Mouse (Mus musculus) megakaryocyte-erythroid progenitor cell, adult 5 weeks (primary cell): ENCODE measurements around the gene Cxcl16. TPM values are rescaled to one million over a fixed set of nuclear protein-coding genes. Genes with fewer than 3 reads are reported as not detected.

Experiments
- polyA plus RNA-seq: library from polyadenylated mRNA; stranded (reverse); fragments of >175 nt; gene quantifications from 2 replicates; pipeline ENCODE4 v1.2.3, GENCODE M21; 2012

Cxcl16 gene
- 1.6 and 1.8 TPM in 2 replicates for polyA plus RNA-seq

GRCm38 (mm10) chr11:70459601-70460101 lies at the start of gene Cxcl16:
TSS of gene Cxcl16 (minus strand) at chr11:70459984.

DNA sequence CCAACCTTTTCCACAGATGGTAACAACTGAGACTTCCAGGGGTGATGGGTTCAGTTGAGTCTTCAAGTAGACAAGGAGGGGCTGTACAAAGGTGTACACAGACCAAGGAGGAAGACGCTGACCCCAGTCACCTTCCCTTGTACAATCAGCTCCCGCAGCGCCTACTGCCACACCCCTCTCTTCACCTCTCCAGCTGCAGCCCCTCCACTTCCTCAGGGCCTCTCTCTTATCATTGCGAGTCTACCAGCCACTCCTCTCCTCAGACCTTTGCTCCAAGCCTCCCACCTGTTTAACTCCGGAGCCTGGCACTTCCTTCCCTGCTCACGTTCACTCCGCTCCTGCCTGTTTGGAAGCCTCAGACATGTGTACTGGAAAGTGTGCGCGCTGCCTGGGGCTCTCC lies 45.2 kb upstream of the Cxcl16 start, which contains the start of gene Tm4sf5:
Tm4sf5 (plus strand) TSS at position 275 of the 400 bp plus-strand sequence.

GRCm38 (mm10) chr11:70458688-70459600 lies 840 bp downstream of the Cxcl16 start, which contains the start of gene Zmynd15:
TSS of gene Zmynd15 (plus strand) at chr11:70459433.

GRCm38 (mm10) chr11:70451797-70452498 lies 7.8 kb downstream of the Cxcl16 start, which contains the start of gene Med11:
TSS of gene Med11 (plus strand) at chr11:70451919.

DNA sequence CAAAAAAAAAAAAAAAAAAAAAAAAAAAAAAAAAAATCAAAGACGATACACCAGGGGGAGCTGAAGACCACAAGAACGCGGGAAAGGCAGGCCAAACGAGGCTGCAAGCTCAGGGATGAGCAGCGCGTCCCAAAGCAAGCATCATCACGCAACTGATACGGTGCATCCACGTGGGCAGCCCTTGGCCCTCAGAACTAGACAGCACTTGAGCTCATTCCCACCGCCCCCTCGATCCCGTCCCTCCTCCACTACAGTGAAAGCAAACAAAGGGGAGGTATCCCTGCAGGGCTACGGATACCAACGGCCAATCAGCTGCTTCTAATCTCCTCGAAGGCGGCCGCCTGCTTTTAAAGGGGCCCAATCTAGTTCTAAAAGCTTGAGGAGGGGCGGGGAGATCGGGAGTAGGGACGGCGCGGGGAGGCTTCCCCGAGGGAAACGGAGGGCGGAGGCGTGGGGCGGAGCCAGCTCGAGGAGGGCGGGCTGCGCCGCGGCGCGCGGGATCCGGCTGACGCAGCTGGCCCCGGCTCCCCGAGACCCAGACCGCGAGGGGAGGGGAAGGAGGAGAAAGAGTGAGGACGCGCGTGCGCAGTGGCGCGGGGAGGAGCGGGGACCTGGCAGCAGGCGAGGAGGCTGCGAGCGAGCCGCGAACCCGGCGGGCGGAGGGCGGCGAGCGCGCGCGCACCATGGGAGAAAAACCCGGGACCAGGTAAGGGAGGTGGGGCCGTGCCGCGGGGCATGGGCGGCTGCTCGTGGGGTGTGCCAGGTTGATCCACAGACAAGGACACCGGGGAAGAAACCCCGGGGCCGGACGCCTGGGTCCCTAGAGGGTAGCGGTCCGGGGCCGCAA lies 27.5 kb downstream of the Cxcl16 start, which contains the start of gene Arrb2:
Arrb2 (plus strand) TSS at position 588 of the 847 bp plus-strand sequence.

GRCm38 (mm10) chr11:70409594-70410296 lies 50.0 kb downstream of the Cxcl16 start, which contains the start of gene Pelp1:
TSS of gene Pelp1 (minus strand) at chr11:70410031.

Other genes with a start within 250 kb of the Cxcl16 start
- 1.4 and 5.3 TPM in 2 replicates for gene Slc16a11, start 247.2 kb downstream of the Cxcl16 start, polyA plus RNA-seq
- gene Slc16a13, start 238.9 kb downstream of the Cxcl16 start, polyA plus RNA-seq: 5.9 and 7.7 TPM in 2 replicates
- gene Bcl6b, start 230.2 kb downstream of the Cxcl16 start, polyA plus RNA-seq: 0.66 and 0.68 TPM in 2 replicates
- 141 and 144 TPM in 2 replicates for gene 0610010K14Rik, start 222.1 kb downstream of the Cxcl16 start, polyA plus RNA-seq
- 10.8 and 13.6 TPM in 2 replicates for gene Gm21988, start 220.2 kb downstream of the Cxcl16 start, polyA plus RNA-seq
- gene Rnasek, start 220.1 kb downstream of the Cxcl16 start, polyA plus RNA-seq: 132 and 186 TPM in 2 replicates
- gene Alox12, start 204.6 kb downstream of the Cxcl16 start, polyA plus RNA-seq: 0.05 and 0.17 TPM in 2 replicates
- gene Alox12e, start 137.4 kb downstream of the Cxcl16 start, polyA plus RNA-seq: 0.18 and 0.60 TPM in 2 replicates
- gene Alox15, start 108.0 kb downstream of the Cxcl16 start, polyA plus RNA-seq: 0.28 and 0.83 TPM in 2 replicates
- 62.0 and 64.7 TPM in 2 replicates for gene Pelp1, start 50.0 kb downstream of the Cxcl16 start, polyA plus RNA-seq
- gene Arrb2, start 27.3 kb downstream of the Cxcl16 start, polyA plus RNA-seq: 349 and 402 TPM in 2 replicates
- 24.9 and 28.5 TPM in 2 replicates for gene Med11, start 8.1 kb downstream of the Cxcl16 start, polyA plus RNA-seq
- 0.09 and 0.15 TPM in 2 replicates for gene Zmynd15, start 551 bp downstream of the Cxcl16 start, polyA plus RNA-seq
- 0.42 TPM in 1 of 2 replicates, not detected in the other for gene Tm4sf5, start 45.3 kb upstream of the Cxcl16 start, polyA plus RNA-seq
- gene Vmo1, start 54.6 kb upstream of the Cxcl16 start, polyA plus RNA-seq: not detected in 2 replicates
- gene Gltpd2, start 59.2 kb upstream of the Cxcl16 start, polyA plus RNA-seq: not detected in 2 replicates
- 185 and 211 TPM in 2 replicates for gene Psmb6, start 65.4 kb upstream of the Cxcl16 start, polyA plus RNA-seq
- gene Gm40193, start 73.0 kb upstream of the Cxcl16 start, polyA plus RNA-seq: not detected in 2 replicates
- gene Pld2, start 80.1 kb upstream of the Cxcl16 start, polyA plus RNA-seq: 1.1 TPM in 2 replicates
- 117 and 179 TPM in 2 replicates for gene Mink1, start 102.9 kb upstream of the Cxcl16 start, polyA plus RNA-seq
- gene 4930544D05Rik, start 155.9 kb upstream of the Cxcl16 start, polyA plus RNA-seq: 0.17 TPM in 1 of 2 replicates, not detected in the other
- 1.0 and 1.2 TPM in 2 replicates for gene Chrne, start 159.2 kb upstream of the Cxcl16 start, polyA plus RNA-seq
- gene Gp1ba, start 179.1 kb upstream of the Cxcl16 start, polyA plus RNA-seq: 3.5 and 6.6 TPM in 2 replicates
- 78.2 and 81.9 TPM in 2 replicates for gene Rnf167, start 187.3 kb upstream of the Cxcl16 start, polyA plus RNA-seq
- gene Slc25a11, start 187.5 kb upstream of the Cxcl16 start, polyA plus RNA-seq: 60.3 and 74.3 TPM in 2 replicates
- 3,087 and 3,292 TPM in 2 replicates for gene Pfn1, start 194.7 kb upstream of the Cxcl16 start, polyA plus RNA-seq
- 3.1 and 4.0 TPM in 2 replicates for gene Eno3, start 197.2 kb upstream of the Cxcl16 start, polyA plus RNA-seq
- 143 and 161 TPM in 2 replicates for gene Spag7, start 209.4 kb upstream of the Cxcl16 start, polyA plus RNA-seq
- gene Camta2, start 228.1 kb upstream of the Cxcl16 start, polyA plus RNA-seq: 24.6 and 31.2 TPM in 2 replicates
- gene Inca1, start 240.2 kb upstream of the Cxcl16 start, polyA plus RNA-seq: not detected in 2 replicates
- 18.0 and 20.3 TPM in 2 replicates for gene Kif1c, start 240.6 kb upstream of the Cxcl16 start, polyA plus RNA-seq